Mouse (Mus musculus): ENCODE measurements around the gene Cyp2w1. TPM values are rescaled to one million over a fixed set of nuclear protein-coding genes. Genes with fewer than 3 reads are reported as not detected.

Gene Cyp2w1
- total RNA-seq, 4 experiments from 2014 or later = not detected

GRCm38 (mm10) chr5:139364911-139365571 is 12.6 kb downstream of the Cyp2w1 start:
- DNase-seq (ENCODE audit: low spot score) = no peak

- DNase-seq (ENCODE audit: low spot score) = no peak
Observed at GRCm38 (mm10) chr5:139365827-139366226, 13.4 kb downstream of the Cyp2w1 start.

GRCm38 (mm10) chr5:139366484-139366883 is 14.1 kb downstream of the Cyp2w1 start:
- no peak for DNase-seq (ENCODE audit: low spot score)

GRCm38 (mm10) chr5:139367884-139368458 is 15.6 kb downstream of the Cyp2w1 start:
- DNase-seq (ENCODE audit: low spot score) = no peak

- no peak for DNase-seq (ENCODE audit: low spot score)
Observed at GRCm38 (mm10) chr5:139368638-139369320, 16.4 kb downstream of the Cyp2w1 start.

- no peak for DNase-seq (ENCODE audit: low spot score)
Observed at GRCm38 (mm10) chr5:139370336-139370735, 17.9 kb downstream of the Cyp2w1 start.

- DNase-seq (ENCODE audit: low spot score) = no peak
Observed at GRCm38 (mm10) chr5:139371118-139371517, 18.7 kb downstream of the Cyp2w1 start.

GRCm38 (mm10) chr5:139371631-139372401 is 19.4 kb downstream of the Cyp2w1 start:
- peak; percentile 93 for DNase-seq (ENCODE audit: low spot score)

GRCm38 (mm10) chr5:139373126-139373525 is 20.7 kb downstream of the Cyp2w1 start:
- DNase-seq (ENCODE audit: low spot score) = no peak

- DNase-seq (ENCODE audit: low spot score) = no peak
Observed at GRCm38 (mm10) chr5:139373889-139374444, 21.6 kb downstream of the Cyp2w1 start.

GRCm38 (mm10) chr5:139374841-139375240 is 22.4 kb downstream of the Cyp2w1 start:
- no peak for DNase-seq (ENCODE audit: low spot score)

- DNase-seq (ENCODE audit: low spot score) = peak; percentile 74
Observed at GRCm38 (mm10) chr5:139377468-139378270, 25.3 kb downstream of the Cyp2w1 start, which contains the start of gene Gpr146. Gpr146 (plus strand) TSS chr5:139377697.

GRCm38 (mm10) chr5:139378271-139378556 is 25.8 kb downstream of the Cyp2w1 start:
- no peak for DNase-seq (ENCODE audit: low spot score)

GRCm38 (mm10) chr5:139378986-139379629 is 26.7 kb downstream of the Cyp2w1 start:
- DNase-seq (ENCODE audit: low spot score) = peak; percentile 85

GRCm38 (mm10) chr5:139379771-139380384 is 27.5 kb downstream of the Cyp2w1 start:
- DNase-seq (ENCODE audit: low spot score) = no peak

GRCm38 (mm10) chr5:139380385-139381248 is 28.2 kb downstream of the Cyp2w1 start:
- DNase-seq (ENCODE audit: low spot score) = peak; percentile 97

- DNase-seq (ENCODE audit: low spot score) = peak; percentile 64
Observed at GRCm38 (mm10) chr5:139381586-139382513, 29.4 kb downstream of the Cyp2w1 start.

- DNase-seq (ENCODE audit: low spot score) = peak; percentile 87
Observed at GRCm38 (mm10) chr5:139382760-139383159, 30.3 kb downstream of the Cyp2w1 start.

Measured in heart, adult 8-10 months (tissue).